Mouse (Mus musculus): ENCODE measurements around the gene Iqcb1. TPM values are rescaled to one million over a fixed set of nuclear protein-coding genes. Genes with fewer than 3 reads are reported as not detected.

Iqcb1 gene
- polyA plus RNA-seq (2021; fragmentation: Nextera tagmentation): 61.4 and 62.6 TPM in 2 replicates
- long read RNA-seq, experiment 1, partial matches to known transcripts: 8 of 80 reads
- long read RNA-seq, experiment 1, other reads (novel, unspliced or antisense): 68 of 80 reads
- long read RNA-seq, experiment 2, transcript Iqcb1-201 (15 exons, 2,257 nt): major isoform, 56 of 288 reads
- long read RNA-seq, experiment 2, partial matches to known transcripts: 13 of 288 reads
- long read RNA-seq, experiment 2, other reads (novel, unspliced or antisense): 219 of 288 reads

DNA sequence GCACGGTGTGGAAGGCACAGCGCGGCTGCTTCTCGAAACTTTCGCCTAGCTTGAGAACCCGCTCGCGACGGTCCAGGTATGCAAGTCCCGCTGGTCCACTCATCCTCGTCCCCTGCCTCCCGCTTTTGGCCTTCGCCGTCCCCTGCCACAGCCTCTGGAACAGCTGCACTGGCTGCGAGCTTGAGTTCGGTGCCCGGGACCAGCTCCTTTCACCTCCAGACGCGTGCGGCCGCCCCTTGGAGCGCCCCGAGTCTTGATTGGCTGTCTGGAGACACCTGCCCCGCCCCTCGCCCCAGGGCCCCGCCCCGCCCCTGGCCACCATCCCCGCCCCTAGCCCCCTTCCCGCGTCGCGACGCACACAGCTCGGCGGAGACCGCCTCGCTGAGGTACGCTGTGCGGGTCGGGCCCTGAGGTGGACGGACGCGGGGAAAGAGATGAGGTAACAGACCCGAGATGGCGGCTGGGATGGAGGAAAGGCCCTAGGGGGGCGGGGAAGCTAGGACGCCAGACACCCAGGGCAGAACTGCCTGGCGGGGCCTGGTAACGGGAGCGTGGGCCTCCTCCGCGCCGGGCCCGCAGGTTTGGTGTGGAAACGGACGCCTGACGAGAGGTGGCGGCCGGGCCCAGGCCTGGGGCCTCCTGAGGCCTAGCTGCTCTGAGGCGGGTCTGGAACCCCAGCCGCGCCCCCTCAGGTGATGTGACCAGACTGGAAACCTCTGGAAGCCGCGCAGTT is at the start of gene Iqcb1:
Iqcb1 (plus strand) TSS at position 332 of the 733 bp plus-strand sequence.

DNA sequence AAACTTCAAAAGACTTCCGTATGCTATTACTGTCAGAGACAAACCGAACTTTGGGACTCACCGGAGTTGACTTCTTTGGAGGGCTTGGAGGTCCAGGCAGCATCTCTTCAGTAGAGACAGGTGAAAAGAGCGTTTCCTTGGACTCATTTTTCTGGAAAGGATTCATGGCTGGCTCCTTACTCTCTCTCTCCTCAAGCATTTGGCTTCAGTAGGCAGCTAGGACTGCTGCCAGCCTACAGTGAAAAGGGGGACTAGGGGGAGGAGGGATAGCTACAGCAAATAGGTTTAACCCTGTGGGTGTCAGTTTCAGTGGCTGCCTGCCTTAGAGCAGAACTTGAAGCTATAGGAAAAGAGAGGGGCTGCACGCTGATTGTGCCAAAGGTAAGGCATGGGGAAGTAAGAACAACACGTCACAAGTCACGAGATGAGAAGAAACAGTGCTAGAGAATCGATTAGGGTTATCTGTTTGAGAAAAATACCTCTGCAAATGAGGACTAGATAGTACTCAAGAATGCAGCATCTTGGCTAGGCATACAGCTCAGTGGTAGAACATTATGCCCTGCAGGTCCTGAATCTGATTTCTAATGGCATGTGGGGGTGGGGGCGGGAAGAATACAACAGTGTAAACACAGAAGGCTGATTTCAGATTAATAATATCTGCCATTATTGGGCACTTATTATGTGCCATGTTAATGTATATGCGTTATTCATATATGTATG is 43.4 kb upstream of the Iqcb1 start, which contains the start of gene Slc15a2:
Slc15a2 (minus strand) TSS at position 369 of the 720 bp plus-strand sequence.

GRCm38 (mm10) chr16:36874583-36875275 is 46.5 kb downstream of the Iqcb1 start, which contains the start of the genes Eaf2 and Golgb1:
Gene Eaf2 (minus strand): TSS chr16:36875003.
Gene Golgb1 (plus strand): TSS chr16:36875140.

Small RNA genes lying within 50 kb of the gene (microRNA-seq; reads per million reads assigned to microRNA genes)
- not detected for gene Gm22617

Other genes starting within 250 kb of the Iqcb1 start
- gene Cd86, start 162.3 kb upstream of the Iqcb1 start, polyA plus RNA-seq (2021; fragmentation: Nextera tagmentation): 1.7 and 2.3 TPM in 2 replicates
- gene Ildr1, start 134.4 kb upstream of the Iqcb1 start, polyA plus RNA-seq (2021; fragmentation: Nextera tagmentation): 0.30 and 0.40 TPM in 2 replicates
- gene Slc15a2, start 43.4 kb upstream of the Iqcb1 start, polyA plus RNA-seq (2021; fragmentation: Nextera tagmentation): 27.2 and 30.3 TPM in 2 replicates
- gene Eaf2, start 46.6 kb downstream of the Iqcb1 start, polyA plus RNA-seq (2021; fragmentation: Nextera tagmentation): 2.5 and 2.6 TPM in 2 replicates
- gene Golgb1, start 46.8 kb downstream of the Iqcb1 start, polyA plus RNA-seq (2021; fragmentation: Nextera tagmentation): 148 and 173 TPM in 2 replicates
- gene Hcls1, start 106.6 kb downstream of the Iqcb1 start, polyA plus RNA-seq (2021; fragmentation: Nextera tagmentation): 2.3 and 3.5 TPM in 2 replicates
- gene Fbxo40, start 162.1 kb downstream of the Iqcb1 start, polyA plus RNA-seq (2021; fragmentation: Nextera tagmentation): not detected in 2 replicates
- gene Polq, start 183.4 kb downstream of the Iqcb1 start, polyA plus RNA-seq (2021; fragmentation: Nextera tagmentation): 0.18 and 0.24 TPM in 2 replicates